ENCODE assay signal across 21 mouse cellular contexts in genomic region chr6:21981114-21981513, GRCm38 (mm10).
"Had no signal": no experiment of that assay in that cellular context is flagged by ENCODE, and none has a peak within 500 bp of the region (broad histone marks: within the 10 kb centered on the region; RNA-seq: fewer than 3 reads in every experiment).

No protein-coding gene starts in this region.

- H3K36me3 ChIP-seq: hindbrain, embryonic 15.5 days; limb, embryonic 13.5 days; limb, embryonic 15.5 days had no signal

- H3K4me3 ChIP-seq: heart, adult 2 months; hindbrain, embryonic 13.5 days; hindbrain, embryonic 15.5 days; kidney, embryonic 15.5 days; limb, embryonic 13.5 days; limb, embryonic 15.5 days had no signal

- H3K4me2 ChIP-seq: heart, embryonic 11.5 days; hindbrain, embryonic 13.5 days; hindbrain, embryonic 15.5 days; kidney, embryonic 15.5 days; limb, embryonic 13.5 days; limb, embryonic 15.5 days had no signal

- H3K4me1 ChIP-seq: limb, embryonic 15.5 days had no signal

- DNase-seq: gastrocnemius, postnatal 14 days; gastrocnemius, postnatal 36 days; heart, adult 2 months; heart, postnatal 10 days; kidney, adult 11 months; kidney, adult 2 months; kidney, adult 9 months; kidney, postnatal 14 days; kidney, postnatal 36 days; layer of hippocampus, adult 9-11 months; layer of hippocampus, postnatal 36 days; left cerebral cortex, postnatal 4 days had no signal

- ATAC-seq: hindbrain, postnatal 0 days had no signal

- H3K27me3 ChIP-seq: hindbrain, embryonic 15.5 days; kidney, embryonic 15.5 days; limb, embryonic 13.5 days; limb, embryonic 15.5 days had no signal

- H3K9me3 ChIP-seq: hindbrain, embryonic 13.5 days; hindbrain, embryonic 15.5 days; kidney, embryonic 15.5 days; limb, embryonic 13.5 days; limb, embryonic 15.5 days had no signal

- H3K9ac ChIP-seq: hindbrain, embryonic 13.5 days; hindbrain, embryonic 15.5 days; kidney, embryonic 15.5 days; limb, embryonic 13.5 days; limb, embryonic 15.5 days; liver, embryonic 14.5 days had no signal

- H3K27ac ChIP-seq: heart, adult 2 months; hindbrain, embryonic 13.5 days; hindbrain, embryonic 15.5 days; hindbrain, postnatal 0 days; kidney, embryonic 15.5 days; kidney, postnatal 0 days; limb, embryonic 13.5 days; limb, embryonic 15.5 days; liver, embryonic 14.5 days had no signal
